Mouse (Mus musculus) B cell, adult 2 months (primary cell): ENCODE data around the gene Zfp354c.

Experiments
- DNase-seq, 2 experiments: peaks; one replicate each; pipeline ENCODE4 v3.0.0; 2022

Gene Zfp354c

GRCm38 (mm10) chr11:50827010-50827953, at the start of gene Zfp354c:
Gene Zfp354c, minus strand, starts transcription at chr11:50827724.
- DNase-seq: peak; percentile 83 to 85

GRCm38 (mm10) chr11:50850989-50851601, 23.6 kb upstream of the Zfp354c start:
- DNase-seq: peak; percentile 53

- DNase-seq: peak; percentile 63 to 66
Measured at GRCm38 (mm10) chr11:50850177-50850735, 22.7 kb upstream of the Zfp354c start, which contains the start of gene Grm6. Gene Grm6, plus strand, starts transcription at chr11:50850685.

GRCm38 (mm10) chr11:50849310-50849709, 21.8 kb upstream of the Zfp354c start:
- peak; percentile 46 to 54 for DNase-seq

GRCm38 (mm10) chr11:50848520-50849137, 21.1 kb upstream of the Zfp354c start:
- peak; percentile 30 to 34 for DNase-seq

GRCm38 (mm10) chr11:50847047-50847446, 19.5 kb upstream of the Zfp354c start:
- peak; percentile 44 to 55 for DNase-seq

DNA sequence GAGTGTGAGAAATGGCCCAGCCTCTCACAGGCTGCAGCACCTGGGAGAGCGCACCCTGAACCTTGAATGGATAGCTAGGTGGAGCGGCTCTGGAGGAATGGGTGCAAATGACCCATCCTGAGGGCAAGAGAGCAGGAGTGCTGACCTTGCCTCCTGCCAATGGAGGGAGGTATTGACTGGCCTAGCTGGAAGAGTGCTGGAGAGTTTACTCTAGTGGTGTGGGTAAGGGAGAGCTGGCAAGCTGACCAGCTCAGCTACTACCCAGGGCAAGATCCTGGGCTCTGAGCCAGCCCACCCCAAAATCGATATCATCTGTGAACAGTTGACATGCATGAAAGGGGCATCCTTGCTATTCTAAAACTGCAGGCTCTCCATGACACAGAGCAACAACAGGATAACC, 18.4 kb upstream of the Zfp354c start:
- no peak for DNase-seq

DNA sequence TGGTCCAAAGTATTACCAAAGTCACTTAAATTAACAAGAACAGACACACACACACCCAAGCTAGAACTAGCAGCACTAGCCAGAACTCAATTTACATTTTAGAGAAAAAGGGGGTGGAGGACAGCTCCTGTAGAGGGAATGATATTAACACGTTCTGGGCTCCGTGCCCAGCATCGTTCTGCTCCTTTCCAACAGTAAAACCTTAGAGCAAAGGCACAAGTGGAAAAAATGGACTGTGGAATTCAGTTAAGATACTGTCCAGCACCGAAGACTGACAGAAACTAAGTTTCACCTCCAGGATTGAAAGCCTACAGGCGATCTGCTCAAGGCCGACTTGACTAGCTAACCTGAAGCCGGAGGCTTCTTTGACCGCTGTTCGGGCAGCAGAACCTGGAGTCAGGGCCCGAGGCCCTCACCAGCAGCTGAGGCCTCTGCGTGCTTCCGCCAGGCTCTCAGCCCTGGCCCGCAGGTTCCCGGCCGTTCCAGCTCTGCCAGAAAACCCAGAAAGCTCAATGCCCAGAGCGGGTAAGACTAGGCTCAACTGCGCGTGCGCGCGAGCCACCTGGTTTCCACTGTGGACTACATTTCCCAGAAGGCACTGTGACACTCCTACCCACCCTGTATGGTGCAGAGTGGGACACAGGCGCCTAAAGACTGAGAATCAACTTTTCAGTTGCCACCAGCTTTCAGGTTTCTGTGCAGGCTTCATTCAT, 13.7 kb upstream of the Zfp354c start, which contains the start of gene Zfp879:
TSS of gene Zfp879 (minus strand) at position 530 of the 713 bp plus-strand sequence.
- DNase-seq: peak; percentile 89

DNA sequence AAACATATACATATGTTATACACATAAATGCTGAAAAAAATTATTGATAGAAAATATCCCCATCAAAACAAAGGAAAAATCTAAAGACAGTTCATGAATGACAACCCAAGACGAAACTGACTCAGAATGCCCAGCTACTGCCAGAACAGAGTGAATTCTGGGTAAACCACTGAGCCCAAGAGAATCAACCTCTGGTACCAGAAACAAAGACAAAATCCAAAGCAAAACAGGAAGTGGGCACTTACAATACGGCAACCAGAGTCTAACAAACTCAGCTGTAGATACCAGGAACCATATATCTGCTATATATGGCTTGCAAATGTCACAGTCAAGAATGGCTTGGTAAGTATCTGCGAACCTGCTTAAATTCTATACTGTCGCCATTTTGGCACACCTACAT, 8.2 kb upstream of the Zfp354c start:
- peak; percentile 45 to 61 for DNase-seq

DNA sequence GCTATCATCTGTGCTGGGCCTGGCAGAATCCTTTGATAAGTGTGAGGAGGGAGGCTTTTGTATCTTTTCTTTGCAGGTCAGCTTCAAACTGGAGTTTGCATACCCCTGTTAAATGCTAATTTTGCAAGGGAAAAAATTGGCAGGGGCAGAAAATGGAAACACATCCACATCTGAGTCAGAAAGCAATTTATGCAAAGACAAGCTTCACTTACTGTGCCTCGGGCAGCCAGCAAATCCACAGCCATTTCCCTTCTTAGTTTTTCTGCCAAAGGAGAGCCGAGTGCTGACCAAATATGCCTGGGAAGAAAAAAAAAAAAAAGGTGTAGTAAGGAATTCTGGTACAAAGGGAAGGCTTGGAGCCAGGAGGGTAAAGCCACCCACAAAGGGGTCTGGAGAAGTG, 1.3 kb downstream of the Zfp354c start:
- no peak for DNase-seq

GRCm38 (mm10) chr11:50814233-50814632, 13.3 kb downstream of the Zfp354c start:
- no peak for DNase-seq

GRCm38 (mm10) chr11:50798836-50799235, 28.7 kb downstream of the Zfp354c start:
- peak; percentile 29 to 44 for DNase-seq

DNA sequence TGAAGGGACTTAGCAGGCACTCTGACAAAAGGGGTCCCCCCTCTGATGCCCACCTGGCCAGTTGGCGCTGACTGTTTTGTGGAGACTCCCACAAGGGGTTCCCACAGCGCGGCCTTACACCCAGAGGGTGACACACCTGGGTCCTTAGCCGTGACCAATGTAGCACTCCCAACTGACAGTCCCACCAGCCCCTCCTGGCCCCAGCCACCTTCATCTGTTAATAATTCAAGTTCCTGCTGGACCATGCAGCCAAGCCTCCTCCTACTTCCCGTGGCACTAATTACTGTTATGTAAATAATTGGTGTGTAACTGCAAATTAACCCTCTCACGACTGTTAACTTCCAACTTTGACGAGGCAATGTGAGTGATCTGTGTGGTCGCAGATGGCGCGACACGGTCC, 29.9 kb downstream of the Zfp354c start:
- no peak for DNase-seq

- DNase-seq: no peak
Measured at GRCm38 (mm10) chr11:50771006-50771405, 56.5 kb downstream of the Zfp354c start.

DNA sequence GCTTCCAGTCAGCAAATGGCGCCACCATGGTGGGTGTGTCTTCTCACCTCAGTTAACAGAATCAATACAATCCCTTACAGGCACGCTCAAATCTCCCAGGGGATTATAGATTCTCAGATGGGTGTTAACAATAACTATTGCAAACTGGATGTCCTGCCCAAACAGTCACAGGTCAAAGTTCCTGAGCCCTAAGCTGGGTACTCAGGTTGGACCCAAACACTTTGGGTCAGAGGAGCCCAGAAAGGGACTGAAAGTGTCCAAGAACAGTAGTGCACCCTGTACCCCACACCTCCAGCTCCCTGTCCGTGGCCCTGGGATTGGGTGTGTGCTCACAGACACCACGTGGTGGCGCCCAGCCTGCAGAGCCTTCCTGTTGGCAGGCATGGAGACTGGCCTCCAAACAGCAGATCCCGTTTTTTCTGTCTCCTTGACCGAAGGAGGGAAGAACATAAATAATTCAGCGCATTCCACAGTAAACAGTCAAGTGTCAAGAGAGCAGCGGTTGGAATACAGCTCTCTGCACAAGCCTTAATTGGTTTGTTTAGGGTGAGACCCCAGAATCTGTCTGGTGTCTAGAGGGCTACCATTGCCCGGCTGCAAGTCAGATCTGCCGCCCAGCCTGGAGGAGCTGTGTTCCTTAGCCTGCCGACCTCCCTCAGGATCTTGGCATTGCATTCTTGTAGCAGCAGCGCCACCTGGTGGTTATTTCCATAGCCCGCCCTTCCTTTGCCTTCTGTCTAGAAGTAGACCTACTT, 58.4 kb downstream of the Zfp354c start:
- peak; percentile 77 to 78 for DNase-seq

- DNase-seq: peak; percentile 70 to 72
Measured at GRCm38 (mm10) chr11:50767039-50767438, 60.5 kb downstream of the Zfp354c start.

DNA sequence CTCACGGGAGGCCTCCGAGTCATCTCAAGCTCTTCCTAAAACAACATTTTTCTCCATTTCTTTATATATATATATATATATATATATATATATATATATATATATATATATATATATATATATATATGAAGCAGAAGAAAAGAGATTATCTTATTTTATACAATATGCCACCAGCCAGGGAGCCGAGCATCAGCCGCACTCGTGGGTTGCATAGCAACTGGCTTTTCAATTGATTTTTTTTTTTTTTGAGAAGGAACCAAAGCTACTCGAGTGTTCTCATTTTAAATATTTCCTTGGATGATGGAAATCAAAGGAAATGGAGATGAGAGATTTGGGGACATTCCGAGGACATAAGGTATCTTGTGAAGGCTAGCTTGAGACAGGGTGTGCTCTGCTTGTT, 61.1 kb downstream of the Zfp354c start:
- no peak for DNase-seq
